Mouse (Mus musculus) erythroblast, embryonic 14.5 days (primary cell): Measurements from ENCODE around the gene Efr3b. TPM values are rescaled to one million over a fixed set of nuclear protein-coding genes. Genes with fewer than 3 reads are reported as not detected.
"Not testable (repeated sequence)": the region's sequence is repeated elsewhere in the genome, so short reads cannot be mapped to it uniquely, and the experiment has no call there.

Source experiments
- H3K27me3 ChIP-seq: 2 replicates; pipeline ENCODE4 v1.6.1; 2012; ENCODE audit warnings: inconsistent platforms; ENCODE audit not compliant: control insufficient read depth
- H3K36me3 ChIP-seq: 2 replicates; pipeline ENCODE4 v1.6.1; 2012; ENCODE audit warnings: mild to moderate bottlenecking, inconsistent platforms; ENCODE audit not compliant: control insufficient read depth
- H3K4me1 ChIP-seq: 2 replicates; pipeline ENCODE4 v1.6.1; 2012; ENCODE audit warnings: inconsistent platforms; ENCODE audit not compliant: control insufficient read depth
- H3K4me3 ChIP-seq: replicated peaks from 2 replicates; pipeline ENCODE3; 2012; ENCODE audit warnings: moderate library complexity, mild to moderate bottlenecking, inconsistent platforms
- H3K9me3 ChIP-seq: 2 replicates; pipeline ENCODE4 v1.6.1; 2012; ENCODE audit warnings: low read length, inconsistent platforms, mixed read lengths; ENCODE audit not compliant: control insufficient read depth
- GATA1 ChIP-seq: IDR thresholded peaks from 2 replicates; pipeline ENCODE4 v1.6.1; 2012; ENCODE audit warnings: low read length, inconsistent platforms, mixed read lengths
- TAL1 ChIP-seq: IDR thresholded peaks from 3 replicates; pipeline ENCODE4 v1.6.1; 2012; ENCODE audit warnings: low read length, inconsistent platforms, mixed read lengths
- polyA plus RNA-seq: library from polyadenylated mRNA; stranded (reverse); fragments of >175 nt; gene quantifications from 2 replicates; pipeline ENCODE4 v1.2.3, GENCODE M21; 2012

Gene Efr3b
- polyA plus RNA-seq, 1 experiment: not detected

GRCm38 (mm10) chr12:3942026-3942425 is 96.7 kb downstream of the Efr3b start:
- Histone ChIP-seq H3K4me1 (no peaks in the 10 kb centered on the region), H3K27me3 (no peaks in the 10 kb centered on the region), H3K36me3 (no peaks in the 10 kb centered on the region), H3K9me3 (no peaks in the 10 kb centered on the region), H3K4me3 (no peak overlapping the region)
- TF ChIP-seq GATA1: no peak
- TF ChIP-seq TAL1: no peak

- not testable (repeated sequence) for H3K4me1 ChIP-seq, H3K27me3 ChIP-seq
Measured at GRCm38 (mm10) chr12:3930090-3930865, 108.4 kb downstream of the Efr3b start.

DNA sequence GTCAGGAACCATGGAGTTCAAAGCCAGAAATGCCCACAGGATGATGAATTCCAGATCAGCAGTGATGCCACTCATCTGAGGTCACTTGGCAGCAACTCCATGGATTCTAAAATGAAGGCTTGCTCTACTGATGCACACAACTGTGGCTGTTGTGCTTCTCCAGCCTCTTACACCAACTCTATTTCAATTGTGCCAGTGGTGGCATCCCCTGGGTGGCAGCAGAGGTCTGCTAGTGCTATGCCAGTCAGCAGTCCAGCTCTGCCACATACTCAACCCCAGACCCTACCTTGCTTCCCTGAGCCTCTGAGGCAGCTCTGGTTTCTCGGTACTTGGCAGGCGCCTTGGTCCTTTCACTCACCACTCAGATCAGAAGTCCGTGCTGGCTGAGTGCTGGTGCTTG is 109.9 kb downstream of the Efr3b start:
- Histone ChIP-seq H3K9me3 (no peaks in the 10 kb centered on the region), H3K36me3 (no peaks in the 10 kb centered on the region), H3K4me3 (no peak overlapping the region), H3K27me3 (no peaks in the 10 kb centered on the region), H3K4me1 (no peaks in the 10 kb centered on the region)
- TF ChIP-seq TAL1: no peak
- no peak for TF ChIP-seq GATA1

More at GRCm38 (mm10) chr12:3930090-3930865, 108.4 kb downstream of the Efr3b start:
- not testable (repeated sequence) for H3K4me3 ChIP-seq, H3K9me3 ChIP-seq, H3K36me3 ChIP-seq

GRCm38 (mm10) chr12:3926127-3926526 is 112.6 kb downstream of the Efr3b start:
- Histone ChIP-seq H3K36me3 (no peaks in the 10 kb centered on the region), H3K9me3 (no peaks in the 10 kb centered on the region), H3K4me3 (no peak overlapping the region), H3K4me1 (no peaks in the 10 kb centered on the region), H3K27me3 (no peaks in the 10 kb centered on the region)
- TF ChIP-seq TAL1: no peak

- Histone ChIP-seq H3K4me1 (no peaks in the 10 kb centered on the region), H3K9me3 (no peaks in the 10 kb centered on the region), H3K27me3 (no peaks in the 10 kb centered on the region), H3K36me3 (no peaks in the 10 kb centered on the region), H3K4me3 (no peak overlapping the region)
- TF ChIP-seq TAL1: no peak
- no peak for TF ChIP-seq GATA1
Measured at GRCm38 (mm10) chr12:3919423-3919822, 119.3 kb downstream of the Efr3b start.

DNA sequence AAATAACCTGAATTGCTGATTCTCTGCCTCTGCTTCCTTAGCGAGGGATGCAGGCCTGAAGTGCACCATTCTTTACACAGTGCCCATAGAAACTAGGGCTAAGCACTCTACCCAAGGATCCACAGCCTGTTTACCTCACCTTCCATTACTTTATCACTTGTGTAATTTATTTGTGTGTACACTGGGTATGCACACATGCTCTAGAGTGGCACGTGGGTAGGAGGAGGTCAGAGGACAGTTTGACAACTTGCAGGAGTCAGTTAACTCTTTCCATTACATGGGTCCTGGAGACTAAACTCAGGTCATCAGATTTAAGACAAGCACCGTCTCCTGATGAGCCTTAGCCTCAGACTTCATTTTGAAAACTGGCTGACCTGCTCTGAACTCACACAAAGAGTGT is 120.1 kb downstream of the Efr3b start:
- Histone ChIP-seq H3K9me3 (no peaks in the 10 kb centered on the region), H3K36me3 (no peaks in the 10 kb centered on the region), H3K27me3 (no peaks in the 10 kb centered on the region), H3K4me1 (no peaks in the 10 kb centered on the region), H3K4me3 (no peak overlapping the region)
- TF ChIP-seq GATA1: no peak
- no peak for TF ChIP-seq TAL1

DNA sequence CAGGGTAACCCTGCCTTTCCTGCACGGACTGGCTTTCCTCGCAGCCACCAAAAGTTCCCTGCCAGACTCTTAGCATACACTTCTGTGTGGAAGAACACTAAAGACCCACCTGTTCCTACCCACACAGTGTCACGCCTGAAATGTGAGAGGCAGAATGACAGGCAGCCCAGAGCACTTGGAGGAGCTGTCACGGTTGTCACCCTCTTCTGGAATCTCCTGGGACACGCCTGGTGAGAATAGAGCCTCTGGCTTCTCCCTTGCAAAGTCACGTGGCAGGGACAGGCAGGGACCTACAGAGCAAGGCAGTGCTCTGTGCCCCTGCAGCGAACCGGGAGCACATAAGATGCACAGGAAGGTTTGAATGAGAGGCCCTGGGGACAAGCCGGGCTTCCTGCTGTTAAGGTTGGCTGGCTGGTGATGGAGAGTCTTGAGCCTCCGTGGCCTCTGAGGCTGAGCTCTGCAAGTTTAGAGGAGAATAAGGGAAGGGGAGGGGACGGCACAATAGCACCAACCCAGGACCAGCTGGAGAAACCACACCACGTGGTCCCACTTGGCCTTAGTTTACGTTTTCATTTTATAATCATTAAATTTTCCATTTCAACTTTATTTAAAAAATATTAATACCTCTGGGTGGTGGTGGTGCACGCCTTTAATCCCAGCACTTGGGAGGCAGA is 120.9 kb downstream of the Efr3b start:
- TF ChIP-seq GATA1 (no peak), TAL1 (no peak)

GRCm38 (mm10) chr12:3915852-3916251 is 122.9 kb downstream of the Efr3b start:
- no peak for TF ChIP-seq TAL1
- no peak for TF ChIP-seq GATA1
- no peaks in the 10 kb centered on the region for H3K9me3 ChIP-seq
- H3K36me3 ChIP-seq: no peaks in the 10 kb centered on the region
- no peaks in the 10 kb centered on the region for H3K27me3 ChIP-seq
- H3K4me3 ChIP-seq: no peak overlapping the region
- no peaks in the 10 kb centered on the region for H3K4me1 ChIP-seq

More for the DNA sequence above, 120.9 kb downstream of the Efr3b start:
- no peaks in the 10 kb centered on the region for H3K4me1 ChIP-seq
- H3K36me3 ChIP-seq: no peaks in the 10 kb centered on the region
- no peak overlapping the region for H3K4me3 ChIP-seq
- H3K27me3 ChIP-seq: no peaks in the 10 kb centered on the region
- H3K9me3 ChIP-seq: no peaks in the 10 kb centered on the region

Other genes with a start within 250 kb of the Efr3b start
- 0.16 and 0.18 TPM in 2 replicates for gene Dnmt3a, start 232.9 kb downstream of the Efr3b start, polyA plus RNA-seq
- gene Pomc, start 84.0 kb downstream of the Efr3b start, polyA plus RNA-seq: not detected in 2 replicates
- gene Dnajc27, start 43.7 kb upstream of the Efr3b start, polyA plus RNA-seq: 0.11 TPM in 2 replicates
- 0.01 TPM in 1 of 2 replicates, not detected in the other for gene Adcy3, start 94.2 kb upstream of the Efr3b start, polyA plus RNA-seq
- gene Ptrhd1, start 195.1 kb upstream of the Efr3b start, polyA plus RNA-seq: 0.12 and 0.13 TPM in 2 replicates
- 0.13 and 0.41 TPM in 2 replicates for gene Cenpo, start 195.4 kb upstream of the Efr3b start, polyA plus RNA-seq